Mouse (Mus musculus) liver, embryonic 16.5 days (tissue): ENCODE measurements around the gene Ublcp1. TPM values are rescaled to one million over a fixed set of nuclear protein-coding genes. Genes with fewer than 3 reads are reported as not detected.
"Not testable (repeated sequence)": the region's sequence is repeated elsewhere in the genome, so short reads cannot be mapped to it uniquely, and the experiment has no call there.

ENCODE experiments used
- ATAC-seq: fragments of 200-750 bp; cut with Nextera tagmentation; 2 replicates; pipeline ENCODE4 v1.8.0; 2017; ENCODE audit warnings: low read depth, mild to moderate bottlenecking, moderate number of reproducible peaks, moderate library complexity
- H3K27ac ChIP-seq: fragments of 300-500 bp; sonication (generic); 2 replicates; pipeline ENCODE4 v1.5.1; 2014; ENCODE audit warnings: mild to moderate bottlenecking, low read length
- H3K27me3 ChIP-seq: fragments of 300-500 bp; sonication (generic); 2 replicates; pipeline ENCODE4 v1.6.1; 2014; ENCODE audit warnings: low read depth, low read length, mixed read lengths; ENCODE audit not compliant: control insufficient read depth, insufficient read depth
- H3K36me3 ChIP-seq: fragments of 300-500 bp; sonication (generic); 2 replicates; pipeline ENCODE4 v1.6.1; 2014; ENCODE audit warnings: mild to moderate bottlenecking; ENCODE audit not compliant: control insufficient read depth, insufficient read depth
- H3K4me1 ChIP-seq: fragments of 300-500 bp; sonication (generic); 2 replicates; pipeline ENCODE4 v1.6.1; 2014; ENCODE audit warnings: low read depth, low read length, mixed read lengths; ENCODE audit not compliant: control insufficient read depth
- H3K4me2 ChIP-seq: fragments of 300-500 bp; sonication (generic); 2 replicates; pipeline ENCODE4 v1.6.1; 2014; ENCODE audit warnings: low read depth, low read length, mixed read lengths
- H3K4me3 ChIP-seq: fragments of 300-500 bp; sonication (generic); 2 replicates; pipeline ENCODE4 v1.5.1; 2014; ENCODE audit warnings: low read depth, mild to moderate bottlenecking, low read length
- H3K9ac ChIP-seq: fragments of 300-500 bp; sonication (generic); 2 replicates; pipeline ENCODE4 v1.6.1; 2014; ENCODE audit warnings: low read depth, low read length
- H3K9me3 ChIP-seq: fragments of 300-500 bp; sonication (generic); replicated peaks from 2 replicates; pipeline ENCODE4 v1.6.1; 2016; ENCODE audit warnings: low read length; ENCODE audit not compliant: control insufficient read depth
- WGBS: fragments of 180-500 bp; shearing (Covaris S2); extraction: QIAGEN DNeasy Blood & Tissue Kit; methylation state at CpG from one replicate; pipeline ENCODE4 v1.1.7; 2014; ENCODE audit not compliant: insufficient replicate concordance; 5-methylcytosine and 5-hydroxymethylcytosine counted together
- polyA plus RNA-seq: library from polyadenylated mRNA; unstranded; fragments of >200 nt; fragmentation: Nextera tagmentation; extraction: Ambion mirVana; gene quantifications from 2 replicates; pipeline ENCODE4 v1.2.1, GENCODE M21; 2015

The Ublcp1 gene
- polyA plus RNA-seq, 1 experiment from 2014 or later: 41.6 TPM

- H3K27ac ChIP-seq: peak overlapping the region; percentile 100
- H3K4me1 ChIP-seq: peaks cover 33% of the 10 kb centered on the region
- ATAC-seq: no peak
These were observed 1.2 kb upstream of the Ublcp1 start for GRCm38 (mm10) chr11:44471337-44471995.

GRCm38 (mm10) chr11:44469646-44470431 is 459 bp downstream of the Ublcp1 start:
- WGBS: under 1% methylated on average over 59 of the region's 59 CpGs
- Histone ChIP-seq H3K36me3 (peaks cover 3% of the 10 kb centered on the region), H3K27me3 (no peaks in the 10 kb centered on the region), H3K27ac (peak overlapping the region; percentile 100), H3K9me3 (no peaks in the 10 kb centered on the region), H3K4me1 (peaks cover 37% of the 10 kb centered on the region), H3K9ac (peak overlapping the region; percentile 98), H3K4me2 (peak overlapping the region; percentile 93), H3K4me3 (peak overlapping the region; percentile 99)
- ATAC-seq: peak; percentile 87

More at GRCm38 (mm10) chr11:44471337-44471995, 1.2 kb upstream of the Ublcp1 start:
- Histone ChIP-seq H3K9me3 (no peaks in the 10 kb centered on the region), H3K36me3 (no peaks in the 10 kb centered on the region), H3K27me3 (no peaks in the 10 kb centered on the region), H3K9ac (peak overlapping the region; percentile 98), H3K4me3 (peak overlapping the region; percentile 99), H3K4me2 (peak overlapping the region; percentile 93)
- WGBS: 5% methylated on average over 4 of the region's 4 CpGs

GRCm38 (mm10) chr11:44468306-44468790 is 1.9 kb downstream of the Ublcp1 start:
- WGBS: 72% methylated on average over 10 of the region's 10 CpGs
- Histone ChIP-seq H3K36me3 (peaks cover 3% of the 10 kb centered on the region), H3K4me3 (no peak overlapping the region), H3K4me1 (peaks cover 37% of the 10 kb centered on the region), H3K4me2 (peak overlapping the region; percentile 93), H3K27ac (peak overlapping the region; percentile 100), H3K27me3 (no peaks in the 10 kb centered on the region), H3K9ac (no peak overlapping the region), H3K9me3 (no peaks in the 10 kb centered on the region)
- ATAC-seq: no peak

- WGBS: 33% methylated on average over 6 of the region's 6 CpGs
- Histone ChIP-seq H3K4me2 (0 out of 2 replicates have a peak overlapping the region, but pooled peaks have one; percentile 5), H3K9me3 (no peaks in the 10 kb centered on the region), H3K4me3 (no peak overlapping the region), H3K36me3 (peaks cover 3% of the 10 kb centered on the region), H3K4me1 (peaks cover 32% of the 10 kb centered on the region), H3K9ac (0 out of 2 replicates have a peak overlapping the region, but pooled peaks have one; percentile 19), H3K27me3 (no peaks in the 10 kb centered on the region), H3K27ac (peak overlapping the region; percentile 67)
- ATAC-seq: no peak
These were observed 3.3 kb downstream of the Ublcp1 start for GRCm38 (mm10) chr11:44466949-44467442.

- Histone ChIP-seq H3K4me3 (no peak overlapping the region), H3K9me3 (no peaks in the 10 kb centered on the region), H3K4me1 (peaks cover 4% of the 10 kb centered on the region), H3K27ac (no peak overlapping the region), H3K36me3 (peaks cover 11% of the 10 kb centered on the region), H3K4me2 (no peak overlapping the region), H3K27me3 (no peaks in the 10 kb centered on the region), H3K9ac (0 out of 2 replicates have a peak overlapping the region, but pooled peaks have one; percentile 6)
- WGBS: 67% methylated on average over 6 of the region's 6 CpGs
- ATAC-seq: peak; percentile 69; the same call in 1 of the 2 replicates
These were observed 8.8 kb downstream of the Ublcp1 start for GRCm38 (mm10) chr11:44461493-44461892.

- ATAC-seq: peak; percentile 56
- 47% methylated on average over 2 of the region's 2 CpGs for WGBS
- peaks cover 8% of the 10 kb centered on the region for H3K36me3 ChIP-seq
- peak overlapping the region; percentile 19; the same call in 1 of the 2 replicates for H3K27ac ChIP-seq
- H3K27me3 ChIP-seq: no peaks in the 10 kb centered on the region
- H3K9me3 ChIP-seq: no peaks in the 10 kb centered on the region
- no peak overlapping the region for H3K9ac ChIP-seq
- no peak overlapping the region for H3K4me2 ChIP-seq
- no peak overlapping the region for H3K4me3 ChIP-seq
- peaks cover 4% of the 10 kb centered on the region for H3K4me1 ChIP-seq
These were observed 16.9 kb downstream of the Ublcp1 start for GRCm38 (mm10) chr11:44453423-44453822.

- H3K27ac ChIP-seq, H3K9me3 ChIP-seq, H3K9ac ChIP-seq, H3K4me1 ChIP-seq, H3K4me2 ChIP-seq, H3K36me3 ChIP-seq, ATAC-seq, H3K27me3 ChIP-seq, H3K4me3 ChIP-seq: not testable (repeated sequence)
- 77% methylated on average over 5 of the region's 5 CpGs for WGBS
These were observed 18.3 kb downstream of the Ublcp1 start for GRCm38 (mm10) chr11:44452016-44452415.

- H3K4me1 ChIP-seq: peaks cover 4% of the 10 kb centered on the region
- H3K4me3 ChIP-seq: no peak overlapping the region
- no peak for ATAC-seq
- H3K4me2 ChIP-seq: no peak overlapping the region
- H3K27ac ChIP-seq: no peak overlapping the region
- H3K36me3 ChIP-seq: peaks cover 6% of the 10 kb centered on the region
- H3K9ac ChIP-seq: no peak overlapping the region
- H3K27me3 ChIP-seq: no peaks in the 10 kb centered on the region
- H3K9me3 ChIP-seq: no peaks in the 10 kb centered on the region
These were observed 19.3 kb downstream of the Ublcp1 start for GRCm38 (mm10) chr11:44451046-44451445.
